Mouse (Mus musculus) lung, adult 2 months (tissue): ENCODE data around the gene Eme1. TPM values are rescaled to one million over a fixed set of nuclear protein-coding genes. Genes with fewer than 3 reads are reported as not detected.

Experiments used
- DNase-seq: peaks from one replicate; pipeline ENCODE4 v3.0.0; 2022
- H3K4me1 ChIP-seq: fragments of 200-500 bp; 2 replicates; pipeline ENCODE4 v1.6.1; 2011; ENCODE audit warnings: low read length; ENCODE audit not compliant: control insufficient read depth, insufficient read depth
- H3K4me3 ChIP-seq: fragments of 200-500 bp; replicated peaks from 2 replicates; pipeline ENCODE3; 2011; ENCODE audit warnings: low read depth, mild to moderate bottlenecking, control low read depth, low read length; ENCODE audit errors: extremely low read depth
- CTCF ChIP-seq: fragments of 200-500 bp; IDR thresholded peaks from 2 replicates; pipeline ENCODE4 v1.5.1; 2011; ENCODE audit warnings: mild to moderate bottlenecking, low read length, control low read depth; ENCODE audit not compliant: insufficient read depth
- POLR2A ChIP-seq: fragments of 200-500 bp; IDR thresholded peaks from 2 replicates; pipeline ENCODE4 v1.6.1; 2011; ENCODE audit warnings: low read depth, mild to moderate bottlenecking, control low read depth, low read length, borderline replicate concordance; ENCODE audit errors: extremely low read depth
- WGBS: fragments of 180-500 bp; shearing (Covaris S2); methylation state at CpG from one replicate; pipeline ENCODE4 v1.1.7; 2018; 5-methylcytosine and 5-hydroxymethylcytosine counted together
- polyA plus RNA-seq: library from polyadenylated mRNA; depleted of rRNA; stranded (reverse); fragments of >200 nt; gene quantifications from 2 replicates; pipeline ENCODE4 v1.2.3, GENCODE M21; 2012

Gene Eme1
- polyA plus RNA-seq, 1 experiment = 0.51 TPM

- Histone ChIP-seq H3K4me1 (no peaks in the 10 kb centered on the region; the same call in 1 of the 2 replicates), H3K4me3 (no peak overlapping the region)
- no peak for TF ChIP-seq CTCF
- TF ChIP-seq POLR2A = no peak
- WGBS = 80% methylated on average over 7 of the region's 7 CpGs
- no peak for DNase-seq
Measured at GRCm38 (mm10) chr11:94682427-94682826, 28.7 kb upstream of the Eme1 start.

GRCm38 (mm10) chr11:94681640-94682039 lies 27.9 kb upstream of the Eme1 start:
- TF ChIP-seq POLR2A = no peak
- no peak for TF ChIP-seq CTCF
- no peak for DNase-seq
- no peak overlapping the region for H3K4me3 ChIP-seq
- no peaks in the 10 kb centered on the region; the same call in 1 of the 2 replicates for H3K4me1 ChIP-seq
- 61% methylated on average over 4 of the region's 4 CpGs for WGBS

GRCm38 (mm10) chr11:94680639-94681038 lies 26.9 kb upstream of the Eme1 start:
- DNase-seq = no peak
- Histone ChIP-seq H3K4me1 (peaks cover 2% of the 10 kb centered on the region; the same call in 1 of the 2 replicates), H3K4me3 (no peak overlapping the region)
- TF ChIP-seq POLR2A (no peak), CTCF (peak; percentile 9; the same call in 1 of the 2 replicates)

GRCm38 (mm10) chr11:94677607-94678145 lies 23.9 kb upstream of the Eme1 start:
- DNase-seq = no peak
- H3K4me1 ChIP-seq = peaks cover 4% of the 10 kb centered on the region
- WGBS = 33% methylated on average over 15 of the region's 15 CpGs
- peak overlapping the region; percentile 59 for H3K4me3 ChIP-seq
- TF ChIP-seq CTCF (no peak), POLR2A (no peak)

DNA sequence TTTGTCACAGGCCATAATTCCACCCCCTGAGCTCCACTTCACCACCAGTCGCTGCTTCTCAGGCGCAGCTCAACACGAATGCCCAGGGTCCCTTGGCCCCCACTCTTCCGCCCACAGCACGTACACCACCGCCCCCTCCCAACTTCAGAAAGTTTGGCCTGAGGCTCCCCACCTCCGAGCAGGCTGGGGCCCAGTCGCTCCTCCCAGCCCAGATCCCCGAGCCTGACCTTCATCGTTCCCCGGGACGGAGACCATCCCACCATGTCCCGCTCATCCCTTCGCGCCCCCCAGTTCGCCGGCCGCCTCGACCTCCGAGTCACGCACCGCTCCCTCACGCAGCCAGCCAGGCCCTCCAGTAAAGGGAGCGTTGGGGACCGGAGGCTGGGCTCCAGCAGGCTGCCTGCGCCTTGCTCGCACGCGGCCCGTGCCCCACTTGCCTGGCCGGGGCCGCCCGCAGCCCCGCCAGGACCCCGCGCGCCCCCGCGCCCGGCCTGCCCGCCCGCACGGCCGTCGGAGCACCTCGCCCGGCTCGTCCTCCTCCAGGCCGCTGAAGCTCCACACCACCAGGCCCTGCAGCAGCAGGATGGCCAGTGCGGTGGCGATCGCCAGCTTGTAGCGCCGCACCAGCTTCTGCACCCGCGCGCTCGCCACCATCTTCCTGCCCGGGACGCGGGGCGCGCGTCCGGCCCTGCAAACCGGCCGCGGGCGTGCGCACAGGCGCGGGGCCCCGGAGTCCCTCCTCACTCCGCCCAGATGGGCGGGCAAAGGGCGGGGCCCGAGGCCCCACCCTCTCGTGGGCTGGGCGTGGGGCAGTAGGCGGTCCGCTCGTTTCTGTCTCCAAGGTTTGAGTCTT lies 23.2 kb upstream of the Eme1 start, which contains the start of gene Xylt2:
Xylt2 (minus strand) TSS at position 762 of the 853 bp plus-strand sequence.
- WGBS = under 1% methylated on average over 79 of the region's 82 CpGs
- peak; percentile 93 for DNase-seq

DNA sequence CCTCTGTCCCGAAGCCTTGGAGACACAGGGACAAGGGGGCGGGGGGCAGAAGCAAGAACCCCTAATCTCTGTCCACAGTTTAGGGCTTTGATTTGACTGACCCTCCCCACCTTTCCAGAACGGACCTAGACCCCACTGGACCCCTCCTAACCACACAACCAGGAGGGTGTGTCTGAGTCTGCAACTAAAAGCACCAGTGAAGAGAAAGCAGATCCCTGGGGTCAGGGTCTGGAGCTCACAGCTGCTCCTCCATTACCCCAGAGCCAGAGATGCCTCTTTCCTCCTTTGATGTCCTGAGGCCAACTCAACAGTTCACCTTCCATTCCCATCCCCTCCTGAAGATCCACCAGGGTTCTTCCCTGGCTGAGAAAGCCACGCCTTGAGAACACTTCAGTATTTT lies 22.5 kb upstream of the Eme1 start:
- no peak for DNase-seq
- Histone ChIP-seq H3K4me3 (peak overlapping the region; percentile 95), H3K4me1 (peaks cover 4% of the 10 kb centered on the region)
- 47% methylated on average over 4 of the region's 4 CpGs for WGBS
- no peak for TF ChIP-seq POLR2A
- no peak for TF ChIP-seq CTCF

More for the DNA sequence above, 23.2 kb upstream of the Eme1 start, which contains the start of gene Xylt2:
- TF ChIP-seq POLR2A = peak; percentile 70; the same call in 1 of the 2 replicates
- TF ChIP-seq CTCF = no peak
- Histone ChIP-seq H3K4me1 (peaks cover 4% of the 10 kb centered on the region), H3K4me3 (peak within 1 kb of the TSS; percentile 95)

- no peak for DNase-seq
- Histone ChIP-seq H3K4me1 (peaks cover 4% of the 10 kb centered on the region), H3K4me3 (no peak overlapping the region)
- 76% methylated on average over 5 of the region's 5 CpGs for WGBS
- TF ChIP-seq CTCF (no peak), POLR2A (no peak)
Measured at GRCm38 (mm10) chr11:94675446-94675845, 21.7 kb upstream of the Eme1 start.

DNA sequence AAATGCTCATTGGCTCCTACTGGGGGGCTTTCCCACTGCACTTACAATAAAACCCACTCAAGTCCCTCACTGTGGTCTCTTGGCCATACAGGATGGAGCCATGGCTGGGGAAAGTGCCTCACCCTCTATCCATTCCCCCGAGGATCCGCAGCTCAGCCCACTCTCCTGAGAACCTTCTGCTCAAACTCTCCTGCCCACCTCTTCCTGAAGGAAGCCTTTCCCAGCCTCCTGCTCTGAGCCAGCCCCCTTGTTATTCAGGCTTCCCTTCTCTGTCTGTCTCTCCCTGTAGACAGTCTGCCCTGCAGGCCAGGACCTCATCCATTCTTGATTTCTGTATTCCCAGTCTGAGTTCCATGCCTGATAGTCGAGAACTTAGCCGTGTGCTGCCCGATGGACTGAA lies 21.2 kb upstream of the Eme1 start:
- 78% methylated on average over 5 of the region's 5 CpGs for WGBS
- H3K4me1 ChIP-seq = peaks cover 4% of the 10 kb centered on the region
- no peak overlapping the region for H3K4me3 ChIP-seq
- no peak for DNase-seq
- no peak for TF ChIP-seq POLR2A
- TF ChIP-seq CTCF = no peak

DNA sequence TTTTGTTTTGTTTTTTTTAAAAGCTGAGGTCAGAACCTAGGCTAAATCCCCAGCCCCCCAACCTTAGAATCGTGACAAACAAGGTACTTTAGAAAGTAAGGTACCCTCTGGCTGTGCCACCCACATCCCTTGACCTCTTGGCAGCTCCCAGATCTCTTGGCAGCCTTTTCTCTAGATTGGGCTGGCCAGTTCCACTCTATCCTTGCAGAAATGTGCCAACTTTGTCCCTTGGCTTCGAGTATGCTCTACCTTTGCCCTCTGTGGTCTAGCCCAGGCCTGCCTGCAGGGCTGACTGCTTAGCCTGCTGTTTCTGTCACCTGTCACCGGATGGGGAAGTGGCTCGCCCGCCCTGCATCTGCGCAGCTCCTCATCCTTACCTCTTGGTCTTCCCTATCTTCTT lies 11.5 kb upstream of the Eme1 start:
- WGBS = 81% methylated on average over 6 of the region's 6 CpGs
- TF ChIP-seq CTCF = no peak
- no peak for TF ChIP-seq POLR2A
- DNase-seq = no peak

More for the DNA sequence above, 11.5 kb upstream of the Eme1 start:
- no peak overlapping the region for H3K4me3 ChIP-seq
- H3K4me1 ChIP-seq = 0 out of 2 replicates have a peak, but pooled peaks cover 6% of the 10 kb centered on the region
